Mouse (Mus musculus) gastrocnemius, postnatal 36 days (tissue): ENCODE data around the gene Ptpn5. TPM values are rescaled to one million over a fixed set of nuclear protein-coding genes. Genes with fewer than 3 reads are reported as not detected.

ENCODE experiments used
- DNase-seq, 2 experiments: peaks; one replicate each; pipeline ENCODE4 v3.0.0; 2022
- intact Hi-C: fragments of 180-260 bp; cut with DNase I; formaldehyde crosslinking; loops from one replicate; pipeline ENCODE4 v1.15.1; 2025
- long read RNA-seq, 2 experiments: library from polyadenylated mRNA; stranded (forward); transcript quantifications; one replicate each; pipeline ENCODE4 v2.0.0; 2021
- total RNA-seq, 2 experiments: library from RNA; stranded (reverse); gene quantifications; 2 replicates each; pipeline ENCODE4 v1.2.3; 2021

Ptpn5 gene
- not detected for total RNA-seq
- long read RNA-seq, experiment 1, result 0 reads
- long read RNA-seq, experiment 2, result 0 reads

GRCm38 (mm10) chr7:47133331-47133730 lies at the start of gene Ptpn5:
Gene Ptpn5, minus strand, starts transcription at chr7:47133684.
- DNase-seq, result no peak
- intact Hi-C loops, result no loop called here

- intact Hi-C loops, result no loop called here
- no peak for DNase-seq
These were observed 37.3 kb upstream of the Ptpn5 start for GRCm38 (mm10) chr7:47170814-47171213.

GRCm38 (mm10) chr7:47165028-47165427 lies 31.5 kb upstream of the Ptpn5 start:
- intact Hi-C loops, result no loop called here
- no peak for DNase-seq

GRCm38 (mm10) chr7:47163203-47163602 lies 29.7 kb upstream of the Ptpn5 start:
- no peak for DNase-seq

GRCm38 (mm10) chr7:47158451-47158850 lies 25.0 kb upstream of the Ptpn5 start:
- DNase-seq, result no peak

More at GRCm38 (mm10) chr7:47163203-47163602, 29.7 kb upstream of the Ptpn5 start:
- intact Hi-C loops, result loop anchor here (5.0 kb wide), 1 partner anchor 71 kb away; no protein-coding TSS in a partner anchor

GRCm38 (mm10) chr7:47157743-47158142 lies 24.3 kb upstream of the Ptpn5 start:
- no peak for DNase-seq
- intact Hi-C loops, result no loop called here

More at GRCm38 (mm10) chr7:47158451-47158850, 25.0 kb upstream of the Ptpn5 start:
- intact Hi-C loops, result no loop called here

- intact Hi-C loops, result no loop called here
- no peak for DNase-seq
These were observed 22.4 kb upstream of the Ptpn5 start for GRCm38 (mm10) chr7:47155849-47156248.

GRCm38 (mm10) chr7:47155396-47155795 lies 21.9 kb upstream of the Ptpn5 start:
- intact Hi-C loops, result no loop called here
- no peak for DNase-seq

GRCm38 (mm10) chr7:47150420-47151061 lies 17.1 kb upstream of the Ptpn5 start:
- intact Hi-C loops, result loop anchor here (5.0 kb wide), 2 partner anchors 68 to 188 kb away; no protein-coding TSS in a partner anchor
- no peak for DNase-seq

GRCm38 (mm10) chr7:47148298-47148697 lies 14.8 kb upstream of the Ptpn5 start:
- no peak for DNase-seq
- intact Hi-C loops, result no loop called here

GRCm38 (mm10) chr7:47146034-47146812 lies 12.7 kb upstream of the Ptpn5 start:
- intact Hi-C loops, result no loop called here
- no peak for DNase-seq

- no peak for DNase-seq
- intact Hi-C loops, result no loop called here
These were observed 10.8 kb upstream of the Ptpn5 start for GRCm38 (mm10) chr7:47144299-47144698.

- intact Hi-C loops, result no loop called here
- no peak for DNase-seq
These were observed 6.4 kb upstream of the Ptpn5 start for GRCm38 (mm10) chr7:47139823-47140325.

GRCm38 (mm10) chr7:47134570-47134969 lies 1.1 kb upstream of the Ptpn5 start:
- intact Hi-C loops, result no loop called here
- no peak for DNase-seq

GRCm38 (mm10) chr7:47132931-47133260 lies 588 bp downstream of the Ptpn5 start:
- intact Hi-C loops, result no loop called here
- no peak for DNase-seq

- intact Hi-C loops, result no loop called here
- no peak for DNase-seq
These were observed 1.1 kb downstream of the Ptpn5 start for GRCm38 (mm10) chr7:47132180-47132930.

- intact Hi-C loops, result no loop called here
- no peak for DNase-seq
These were observed 1.7 kb downstream of the Ptpn5 start for GRCm38 (mm10) chr7:47131840-47132179.

- DNase-seq, result no peak
- intact Hi-C loops, result no loop called here
These were observed 2.2 kb downstream of the Ptpn5 start for GRCm38 (mm10) chr7:47131258-47131657.

GRCm38 (mm10) chr7:47122026-47122425 lies 11.5 kb downstream of the Ptpn5 start:
- intact Hi-C loops, result no loop called here

GRCm38 (mm10) chr7:47116666-47117065 lies 16.8 kb downstream of the Ptpn5 start:
- intact Hi-C loops, result no loop called here
- no peak for DNase-seq

More at GRCm38 (mm10) chr7:47122026-47122425, 11.5 kb downstream of the Ptpn5 start:
- no peak for DNase-seq

GRCm38 (mm10) chr7:47115491-47115890 lies 18.0 kb downstream of the Ptpn5 start:
- intact Hi-C loops, result no loop called here
- no peak for DNase-seq
